Mouse (Mus musculus): Measurements from ENCODE around the gene Mapk6. TPM values are rescaled to one million over a fixed set of nuclear protein-coding genes. Genes with fewer than 3 reads are reported as not detected.

Mapk6 gene
- polyA plus RNA-seq, 1 experiment from 2014 or later: 115 TPM

DNA sequence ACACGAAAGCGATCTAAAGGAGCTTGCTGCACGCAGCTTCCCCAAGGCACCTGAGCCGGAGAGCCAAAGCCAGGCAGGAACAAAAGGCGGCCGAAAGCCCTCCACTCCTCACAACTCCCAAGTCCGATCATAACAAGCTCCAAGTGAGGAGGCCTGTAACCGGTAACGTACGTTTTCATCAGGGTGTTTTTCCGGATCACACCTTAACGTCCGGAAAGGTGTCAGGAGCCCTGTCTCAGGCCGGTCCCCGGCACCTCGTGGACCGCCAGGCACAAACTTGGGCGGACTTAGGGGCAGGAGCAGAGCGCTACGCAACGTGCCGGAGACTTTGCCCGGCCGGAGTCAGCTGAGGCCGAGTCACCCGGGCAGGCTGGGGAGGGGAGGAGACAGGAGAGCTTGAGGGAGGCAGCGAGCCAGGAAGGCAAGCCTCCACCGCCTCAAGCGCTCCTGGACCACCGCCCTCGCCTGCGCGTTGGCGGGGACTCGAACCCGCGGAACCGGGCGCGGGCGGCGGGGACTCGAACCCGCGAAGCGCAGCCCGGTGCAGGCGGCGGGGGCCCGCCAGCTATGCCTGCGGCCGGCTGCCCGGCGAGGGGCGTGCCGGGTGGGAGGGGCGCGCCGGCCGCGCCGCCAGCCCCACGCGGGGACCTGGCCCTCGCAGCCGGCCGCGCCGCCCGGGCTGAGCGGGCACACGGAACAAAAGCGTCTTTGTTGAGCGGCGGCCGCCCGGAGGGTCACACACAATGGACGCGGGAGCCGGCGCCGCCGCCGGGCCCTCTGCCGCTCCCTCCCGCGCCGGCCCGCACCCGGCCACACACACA lies 564 bp downstream of the Mapk6 start:
- H3K27ac ChIP-seq: peak overlapping the region; percentile 92
- H3K36me3 ChIP-seq (ENCODE audit: inconsistent target): no peaks in the 10 kb centered on the region
- peak overlapping the region; percentile 91 for H3K4me3 ChIP-seq (ENCODE audit: inconsistent target)
- WGBS (ENCODE audit: missing documents): 1% methylated on average over 60 of the region's 90 CpGs
- H3K79me2 ChIP-seq (ENCODE audit: inconsistent target): peaks cover 50% of the 10 kb centered on the region

GRCm38 (mm10) chr9:75408204-75408826 lies 1.5 kb downstream of the Mapk6 start:
- peaks cover 59% of the 10 kb centered on the region for H3K79me2 ChIP-seq (ENCODE audit: inconsistent target)
- H3K27ac ChIP-seq: peak overlapping the region; percentile 92
- 0% methylated on average over 11 of the region's 11 CpGs for WGBS (ENCODE audit: missing documents)
- H3K4me3 ChIP-seq (ENCODE audit: inconsistent target): peak overlapping the region; percentile 91
- no peaks in the 10 kb centered on the region for H3K36me3 ChIP-seq (ENCODE audit: inconsistent target)

DNA sequence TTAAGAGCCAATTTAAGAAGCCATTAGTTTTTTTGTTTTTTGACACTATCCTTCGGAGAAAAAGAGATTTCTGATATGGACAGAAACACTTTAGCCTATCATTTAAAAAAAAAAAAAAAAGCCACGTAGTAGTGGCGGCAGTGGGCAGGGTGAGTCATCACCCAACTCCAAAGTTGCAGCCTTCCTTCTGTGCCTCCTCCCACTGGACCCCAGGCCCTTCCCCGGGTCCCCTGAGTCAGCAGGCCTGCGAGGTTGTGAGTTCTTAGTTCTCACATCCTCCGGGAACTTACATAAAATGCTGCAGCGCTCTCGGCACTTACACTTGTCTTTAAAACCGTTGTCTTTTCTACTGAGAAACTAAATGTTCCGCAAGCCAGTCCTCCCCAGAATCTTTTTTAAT lies 2.0 kb downstream of the Mapk6 start:
- Histone ChIP-seq H3K27ac (peak overlapping the region; percentile 92), H3K79me2 (ENCODE audit: inconsistent target) (peaks cover 64% of the 10 kb centered on the region), H3K36me3 (ENCODE audit: inconsistent target) (no peaks in the 10 kb centered on the region), H3K4me3 (ENCODE audit: inconsistent target) (peak overlapping the region; percentile 91)
- 5% methylated on average over 9 of the region's 10 CpGs for WGBS (ENCODE audit: missing documents)

- H3K79me2 ChIP-seq (ENCODE audit: inconsistent target): peaks cover 81% of the 10 kb centered on the region
- H3K4me3 ChIP-seq (ENCODE audit: inconsistent target): no peak overlapping the region
- WGBS (ENCODE audit: missing documents): 92% methylated on average over 1 of the region's 2 CpGs
- no peaks in the 10 kb centered on the region for H3K36me3 ChIP-seq (ENCODE audit: inconsistent target)
- H3K27ac ChIP-seq: no peak overlapping the region
These were observed 3.7 kb downstream of the Mapk6 start for GRCm38 (mm10) chr9:75406121-75406520.

DNA sequence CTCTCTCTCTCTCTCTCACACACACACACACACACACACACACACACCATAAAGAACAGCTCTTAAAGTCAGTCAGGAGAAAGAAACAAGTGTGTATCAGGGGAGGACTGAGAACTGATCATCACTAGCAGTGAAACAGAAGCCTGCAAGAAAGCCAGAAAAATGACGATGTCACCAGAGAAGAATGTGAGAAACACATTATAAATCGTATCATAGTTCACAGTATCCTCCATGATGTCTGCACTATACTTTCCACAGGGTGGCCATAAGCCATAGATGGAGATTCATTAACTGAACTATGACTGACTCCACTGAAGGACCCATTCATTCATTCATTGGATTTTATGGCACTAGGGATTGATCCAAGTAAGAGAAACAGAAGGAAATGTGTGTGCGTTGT lies 6.3 kb downstream of the Mapk6 start:
- H3K79me2 ChIP-seq (ENCODE audit: inconsistent target): peaks cover 100% of the 10 kb centered on the region
- H3K36me3 ChIP-seq (ENCODE audit: inconsistent target): 0 out of 2 replicates have a peak, but pooled peaks cover 8% of the 10 kb centered on the region
- H3K27ac ChIP-seq: no peak overlapping the region
- no peak overlapping the region for H3K4me3 ChIP-seq (ENCODE audit: inconsistent target)
- WGBS (ENCODE audit: missing documents): 80% methylated on average over 3 of the region's 3 CpGs

GRCm38 (mm10) chr9:75401593-75402504 lies 8.0 kb downstream of the Mapk6 start:
- WGBS (ENCODE audit: missing documents): 29% methylated on average over 20 of the region's 20 CpGs
- peaks cover 20% of the 10 kb centered on the region; the same call in 1 of the 2 replicates for H3K36me3 ChIP-seq (ENCODE audit: inconsistent target)
- H3K27ac ChIP-seq: no peak overlapping the region
- H3K79me2 ChIP-seq (ENCODE audit: inconsistent target): peaks cover 100% of the 10 kb centered on the region
- no peak overlapping the region for H3K4me3 ChIP-seq (ENCODE audit: inconsistent target)

DNA sequence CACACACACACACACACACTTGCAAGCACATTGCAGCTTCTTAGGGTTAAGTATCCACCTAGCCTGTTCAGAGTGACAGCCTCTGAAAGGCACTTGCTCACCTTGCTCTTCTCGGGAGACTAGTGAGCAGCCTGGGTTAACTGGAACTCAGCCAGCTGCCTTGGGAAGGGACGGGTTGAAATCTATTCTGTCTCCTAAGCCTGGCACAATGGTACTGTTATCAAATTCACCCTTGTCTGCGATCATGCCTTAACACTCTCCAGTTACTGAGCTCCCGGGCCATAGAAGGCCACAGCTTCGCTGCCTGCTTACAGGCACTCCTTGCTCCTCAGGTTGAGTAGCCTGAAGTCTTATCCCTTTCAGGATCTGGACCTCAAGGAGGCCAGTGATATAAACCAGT lies 9.2 kb downstream of the Mapk6 start:
- 80% methylated on average over 5 of the region's 5 CpGs for WGBS (ENCODE audit: missing documents)
- Histone ChIP-seq H3K36me3 (ENCODE audit: inconsistent target) (peaks cover 33% of the 10 kb centered on the region), H3K4me3 (ENCODE audit: inconsistent target) (no peak overlapping the region), H3K27ac (no peak overlapping the region), H3K79me2 (ENCODE audit: inconsistent target) (peaks cover 100% of the 10 kb centered on the region)

- Histone ChIP-seq H3K4me3 (ENCODE audit: inconsistent target) (no peak overlapping the region), H3K79me2 (ENCODE audit: inconsistent target) (peaks cover 100% of the 10 kb centered on the region), H3K27ac (no peak overlapping the region), H3K36me3 (ENCODE audit: inconsistent target) (peaks cover 48% of the 10 kb centered on the region)
- WGBS (ENCODE audit: missing documents): 93% methylated on average over 4 of the region's 4 CpGs
These were observed 10.7 kb downstream of the Mapk6 start for GRCm38 (mm10) chr9:75399069-75399468.

- H3K27ac ChIP-seq: no peak overlapping the region
- H3K4me3 ChIP-seq (ENCODE audit: inconsistent target): no peak overlapping the region
- peaks cover 100% of the 10 kb centered on the region for H3K79me2 ChIP-seq (ENCODE audit: inconsistent target)
- peaks cover 78% of the 10 kb centered on the region for H3K36me3 ChIP-seq (ENCODE audit: inconsistent target)
- 95% methylated on average over 6 of the region's 6 CpGs for WGBS (ENCODE audit: missing documents)
These were observed 13.8 kb downstream of the Mapk6 start for GRCm38 (mm10) chr9:75395971-75396370.

- Histone ChIP-seq H3K27ac (no peak overlapping the region), H3K4me3 (ENCODE audit: inconsistent target) (no peak overlapping the region), H3K79me2 (ENCODE audit: inconsistent target) (peaks cover 77% of the 10 kb centered on the region), H3K36me3 (ENCODE audit: inconsistent target) (peaks cover 95% of the 10 kb centered on the region)
- WGBS (ENCODE audit: missing documents): 97% methylated on average over 12 of the region's 12 CpGs
These were observed 16.6 kb downstream of the Mapk6 start for GRCm38 (mm10) chr9:75393251-75393650.

GRCm38 (mm10) chr9:75385218-75385974 lies 24.4 kb downstream of the Mapk6 start:
- Histone ChIP-seq H3K36me3 (ENCODE audit: inconsistent target) (peaks cover 39% of the 10 kb centered on the region), H3K4me3 (ENCODE audit: inconsistent target) (no peak overlapping the region), H3K79me2 (ENCODE audit: inconsistent target) (no peaks in the 10 kb centered on the region; the same call in 1 of the 2 replicates), H3K27ac (no peak overlapping the region)
- WGBS (ENCODE audit: missing documents): 84% methylated on average over 9 of the region's 9 CpGs

DNA sequence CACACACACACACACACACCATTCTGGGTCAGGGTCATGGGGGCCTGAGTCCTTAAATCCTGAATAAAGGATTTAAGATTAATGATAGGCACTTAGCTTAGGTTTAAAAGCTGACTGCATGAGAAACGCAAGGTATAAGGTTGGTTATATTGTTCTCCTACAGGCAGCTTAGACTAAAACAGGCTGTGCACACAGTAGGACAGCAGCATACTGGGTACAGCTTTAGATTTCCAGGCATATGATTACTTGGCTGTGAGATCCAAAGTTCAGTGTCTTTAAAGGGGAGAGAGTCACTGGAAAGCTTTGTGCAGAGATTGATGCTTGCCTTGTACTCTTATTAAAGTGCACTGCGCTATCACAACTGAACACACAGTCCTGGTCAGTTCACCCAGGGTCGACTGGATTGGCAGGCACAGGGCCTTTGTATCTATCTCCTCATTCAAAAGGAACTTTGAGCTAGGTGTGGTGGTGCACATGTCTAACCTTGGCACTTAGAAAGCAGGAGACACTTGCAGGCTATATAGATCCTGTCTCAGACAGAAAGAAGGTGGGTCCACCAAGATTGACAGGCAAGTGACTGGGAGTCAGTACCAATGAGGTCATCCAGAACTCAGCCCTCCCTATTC lies 25.4 kb downstream of the Mapk6 start:
- Histone ChIP-seq H3K36me3 (ENCODE audit: inconsistent target) (peaks cover 29% of the 10 kb centered on the region), H3K4me3 (ENCODE audit: inconsistent target) (no peak overlapping the region), H3K79me2 (ENCODE audit: inconsistent target) (no peaks in the 10 kb centered on the region), H3K27ac (no peak overlapping the region)
- 88% methylated on average over 3 of the region's 3 CpGs for WGBS (ENCODE audit: missing documents)

DNA sequence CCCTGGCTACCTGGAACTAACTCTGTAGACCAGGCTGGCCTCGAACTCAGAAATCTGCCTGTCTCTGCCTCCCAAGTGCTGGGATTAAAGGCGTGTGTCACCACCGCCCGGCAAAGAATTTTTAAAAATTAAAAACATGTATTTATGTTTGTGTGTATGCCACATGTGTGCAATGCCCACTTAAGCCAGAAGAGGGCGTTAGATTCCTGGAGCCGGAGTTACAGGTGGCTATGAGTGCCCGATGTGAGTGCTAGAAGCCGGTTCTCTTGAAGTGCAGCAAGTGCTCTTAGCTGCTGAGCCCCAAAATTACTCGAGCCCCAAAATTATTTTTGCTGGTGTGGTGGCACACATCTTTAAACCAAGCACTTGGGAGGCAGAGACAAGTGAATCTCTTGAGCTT lies 26.0 kb downstream of the Mapk6 start:
- Histone ChIP-seq H3K79me2 (ENCODE audit: inconsistent target) (no peaks in the 10 kb centered on the region), H3K4me3 (ENCODE audit: inconsistent target) (no peak overlapping the region), H3K27ac (no peak overlapping the region), H3K36me3 (ENCODE audit: inconsistent target) (peaks cover 23% of the 10 kb centered on the region)
- 94% methylated on average over 9 of the region's 9 CpGs for WGBS (ENCODE audit: missing documents)

Data from macrophage (primary cell).